Mouse (Mus musculus): ENCODE results near the gene 4933409G03Rik. TPM values are rescaled to one million over a fixed set of nuclear protein-coding genes. Genes with fewer than 3 reads are reported as not detected.

4933409G03Rik gene
- total and polyA plus RNA-seq, 3 experiments: not detected

DNA sequence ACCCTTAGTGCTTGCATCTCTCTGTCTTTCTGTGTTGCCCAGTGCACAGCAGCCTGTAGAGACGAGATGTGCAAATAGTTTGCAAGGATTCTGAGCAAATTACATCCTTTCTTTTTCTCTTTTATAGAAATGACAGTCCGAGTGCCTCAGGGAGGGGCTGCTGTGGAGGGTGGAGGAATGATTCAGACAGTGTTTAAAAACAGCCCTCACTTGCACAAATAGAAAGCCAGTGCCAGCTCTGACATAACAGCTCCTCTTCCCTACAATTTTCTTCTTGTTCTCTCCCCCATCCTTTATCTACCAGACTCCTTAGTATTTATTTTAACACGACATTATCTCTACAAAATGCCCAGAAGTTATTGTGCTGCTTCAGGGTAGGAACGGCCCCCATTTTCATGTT lies 21.4 kb upstream of the 4933409G03Rik start:
- Histone ChIP-seq H3K27ac (ENCODE audit: insufficient read depth, low read depth) (no peak overlapping the region), H3K27me3 (replicated peaks) (no peaks in the 10 kb centered on the region), H3K79me2 (replicated peaks; ENCODE audit: control insufficient read depth, extremely low read depth, insufficient read depth, poor library complexity, severe bottlenecking) (no peaks in the 10 kb centered on the region), H3K36me3 (replicated peaks in 1 of 2; ENCODE audit: control insufficient read depth in 1 of 2, insufficient read depth in 1 of 2, low read length in 1 of 2) (no peaks in the 10 kb centered on the region), H3K4me1 (ENCODE audit: control insufficient read depth in 1 of 2, insufficient read depth in 2 of 2) (no peaks in the 10 kb centered on the region), H3K9ac (ENCODE audit: insufficient read depth, low read depth) (no peak overlapping the region), H3K4me3 (replicated peaks in 1 of 3; ENCODE audit: low read depth in 2 of 3, low read length in 2 of 3, poor library complexity in 1 of 3) (no peak overlapping the region), H3K9me3 (replicated peaks; ENCODE audit: low read length) (peaks cover 57% of the 10 kb centered on the region), H3K4me2 (ENCODE audit: insufficient read depth, low read depth, poor library complexity, severe bottlenecking) (no peak overlapping the region)
- dilution Hi-C loops (cut with MboI; ENCODE audit: extremely low pct_ligation_motif_present, extremely low pct_unique_long_range_greater_than_20kb, low sequenced_read_pairs): no loop called here
- in situ Hi-C loops (cut with MboI; ENCODE audit: low pct_ligation_motif_present, low pct_unique_long_range_greater_than_20kb, low sequenced_read_pairs): no loop called here
- TF ChIP-seq NELFE (IDR thresholded peaks at IDR 0.05; ENCODE audit: low read depth, low read length) (no peak), JUN (IDR thresholded peaks at IDR 0.05; ENCODE audit: insufficient read depth, low read depth, low read length) (no peak), ELF1 (IDR thresholded peaks at IDR 0.05; ENCODE audit: low read depth, low read length) (no peak), NRF1 (IDR thresholded peaks at IDR 0.05; ENCODE audit: low read depth, low read length) (no peak), EP300 (IDR thresholded peaks at IDR 0.05; ENCODE audit: low read length) (no peak)
- no peak for DNase-seq (ENCODE audit: extremely low read depth)

DNA sequence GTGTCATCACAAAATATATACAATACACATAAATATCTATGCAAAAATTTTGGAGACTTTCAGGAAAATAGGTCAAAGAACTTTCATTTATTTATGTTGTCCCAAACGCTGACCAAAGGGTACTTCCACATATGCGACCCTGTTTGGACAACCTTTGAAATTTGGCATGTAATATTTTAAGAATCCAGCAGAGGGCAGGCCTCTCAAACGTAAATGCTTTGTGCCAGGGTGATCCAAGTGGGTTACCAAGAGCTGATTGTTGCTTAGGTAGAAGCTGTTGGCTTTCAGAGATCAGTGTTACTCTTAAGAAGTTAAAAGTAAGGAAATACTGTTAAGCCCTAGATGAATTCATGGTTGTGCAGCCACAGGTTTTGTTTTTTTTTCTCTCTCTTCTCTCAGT lies 18.9 kb upstream of the 4933409G03Rik start:
- Histone ChIP-seq H3K4me2 (ENCODE audit: insufficient read depth, low read depth, poor library complexity, severe bottlenecking) (no peak overlapping the region), H3K4me1 (ENCODE audit: control insufficient read depth in 1 of 2, insufficient read depth in 2 of 2) (no peaks in the 10 kb centered on the region), H3K36me3 (replicated peaks in 1 of 2; ENCODE audit: control insufficient read depth in 1 of 2, insufficient read depth in 1 of 2, low read length in 1 of 2) (no peaks in the 10 kb centered on the region), H3K9me3 (replicated peaks; ENCODE audit: low read length) (peaks cover 55% of the 10 kb centered on the region), H3K79me2 (replicated peaks; ENCODE audit: control insufficient read depth, extremely low read depth, insufficient read depth, poor library complexity, severe bottlenecking) (no peaks in the 10 kb centered on the region), H3K4me3 (replicated peaks in 1 of 3; ENCODE audit: low read depth in 2 of 3, low read length in 2 of 3, poor library complexity in 1 of 3) (no peak overlapping the region), H3K27ac (ENCODE audit: insufficient read depth, low read depth) (no peak overlapping the region), H3K9ac (ENCODE audit: insufficient read depth, low read depth) (no peak overlapping the region), H3K27me3 (replicated peaks) (no peaks in the 10 kb centered on the region)
- dilution Hi-C loops (cut with MboI; ENCODE audit: extremely low pct_ligation_motif_present, extremely low pct_unique_long_range_greater_than_20kb, low sequenced_read_pairs): no loop called here
- in situ Hi-C loops (cut with MboI; ENCODE audit: low pct_ligation_motif_present, low pct_unique_long_range_greater_than_20kb, low sequenced_read_pairs): no loop called here
- no peak for DNase-seq (ENCODE audit: extremely low read depth)
- TF ChIP-seq BHLHE40 (IDR thresholded peaks at IDR 0.05; ENCODE audit: low read depth, low read length) (no peak), CTCF (conservative IDR thresholded peaks at IDR 0.05 in 1 of 2, IDR thresholded peaks at IDR 0.05 in 1 of 2; ENCODE audit: low read depth in 2 of 2, low read length in 2 of 2) (peak in 1 of 2 experiments; percentile 40; a peak in 2 of 4 replicates), NELFE (IDR thresholded peaks at IDR 0.05; ENCODE audit: low read depth, low read length) (no peak), SMC3 (IDR thresholded peaks at IDR 0.05; ENCODE audit: low read depth, low read length) (no peak; the same call in 1 of the 2 replicates), ZMIZ1 (IDR thresholded peaks at IDR 0.05; ENCODE audit: low read depth, low read length) (no peak), IRF4 (IDR thresholded peaks at IDR 0.05; ENCODE audit: low read depth, low read length) (no peak), MAZ (IDR thresholded peaks at IDR 0.05; ENCODE audit: low read depth, low read length) (no peak), MEF2A (IDR thresholded peaks at IDR 0.05; ENCODE audit: borderline replicate concordance, low read depth, low read length) (no peak), ZC3H11A (IDR thresholded peaks at IDR 0.05; ENCODE audit: low read depth, low read length) (no peak), MXI1 (IDR thresholded peaks at IDR 0.05; ENCODE audit: low read depth, low read length) (no peak), TCF12 (IDR thresholded peaks at IDR 0.05; ENCODE audit: low read depth, low read length) (no peak), CHD2 (IDR thresholded peaks at IDR 0.05; ENCODE audit: low read length) (no peak), USF1 (IDR thresholded peaks at IDR 0.05; ENCODE audit: low read depth, low read length) (no peak), UBTF (IDR thresholded peaks at IDR 0.05; ENCODE audit: low read depth, low read length) (no peak), RCOR1 (conservative IDR thresholded peaks at IDR 0.05; ENCODE audit: low read depth, low read length) (no peak), MAFK (IDR thresholded peaks at IDR 0.05; ENCODE audit: insufficient replicate concordance, low read length) (no peak), RAD21 (IDR thresholded peaks at IDR 0.05; ENCODE audit: low read depth, low read length) (peak; percentile 24)
